Mouse (Mus musculus) embryonic facial prominence, embryonic 14.5 days (tissue): ENCODE results near the gene Mapkapk3. TPM values are rescaled to one million over a fixed set of nuclear protein-coding genes. Genes with fewer than 3 reads are reported as not detected.

Experiments
- ATAC-seq: fragments of 200-750 bp; cut with Nextera tagmentation; 2 replicates; pipeline ENCODE4 v1.8.0; 2017; ENCODE audit warnings: low read depth, moderate number of reproducible peaks, moderate TSS enrichment
- DNase-seq: peaks from one replicate; pipeline ENCODE4 v3.0.0-alpha.2; 2015; ENCODE audit warnings: low spot score
- H3K27ac ChIP-seq: fragments of 300-500 bp; sonication (generic); replicated peaks from 2 replicates; pipeline ENCODE4 v1.5.1; 2014; ENCODE audit warnings: low read depth, mild to moderate bottlenecking, low read length, moderate library complexity
- H3K27me3 ChIP-seq: fragments of 300-500 bp; sonication (generic); replicated peaks from 2 replicates; pipeline ENCODE4 v1.6.1; 2014; ENCODE audit warnings: low read length; ENCODE audit not compliant: control insufficient read depth, insufficient read depth
- H3K36me3 ChIP-seq: fragments of 300-500 bp; sonication (generic); 2 replicates; pipeline ENCODE4 v1.6.1; 2014; ENCODE audit warnings: low read length, mixed read lengths; ENCODE audit not compliant: control insufficient read depth, insufficient read depth
- H3K4me1 ChIP-seq: fragments of 300-500 bp; sonication (generic); 2 replicates; pipeline ENCODE4 v1.6.1; 2014; ENCODE audit warnings: antibody characterized with exemption, low read length; ENCODE audit not compliant: control insufficient read depth, insufficient read depth
- H3K4me2 ChIP-seq: fragments of 300-500 bp; sonication (generic); 2 replicates; pipeline ENCODE4 v1.6.1; 2014; ENCODE audit warnings: low read depth, mild to moderate bottlenecking, low read length, moderate library complexity, mixed read lengths
- H3K4me3 ChIP-seq: fragments of 300-500 bp; sonication (generic); 2 replicates; pipeline ENCODE4 v1.5.1; 2014; ENCODE audit warnings: low read depth, mild to moderate bottlenecking, low read length
- H3K9ac ChIP-seq: fragments of 300-500 bp; sonication (generic); 2 replicates; pipeline ENCODE4 v1.6.1; 2014; ENCODE audit warnings: low read depth, mild to moderate bottlenecking, low read length, moderate library complexity, mixed read lengths
- H3K9me3 ChIP-seq: fragments of 300-500 bp; sonication (generic); 2 replicates; pipeline ENCODE4 v1.6.1; 2016; ENCODE audit warnings: low read length; ENCODE audit not compliant: control insufficient read depth
- WGBS: fragments of 180-500 bp; shearing (Covaris S2); extraction: QIAGEN DNeasy Blood & Tissue Kit; methylation state at CpG from one replicate; pipeline ENCODE4 v1.1.7; 2014; 5-methylcytosine and 5-hydroxymethylcytosine counted together
- polyA plus RNA-seq: library from polyadenylated mRNA; unstranded; fragments of >200 nt; fragmentation: Nextera tagmentation; extraction: Ambion mirVana; gene quantifications from 2 replicates; pipeline ENCODE4 v1.2.1, GENCODE M21; 2014

The Mapkapk3 gene
- polyA plus RNA-seq, 1 experiment from 2014 or later = 10.1 TPM

DNA sequence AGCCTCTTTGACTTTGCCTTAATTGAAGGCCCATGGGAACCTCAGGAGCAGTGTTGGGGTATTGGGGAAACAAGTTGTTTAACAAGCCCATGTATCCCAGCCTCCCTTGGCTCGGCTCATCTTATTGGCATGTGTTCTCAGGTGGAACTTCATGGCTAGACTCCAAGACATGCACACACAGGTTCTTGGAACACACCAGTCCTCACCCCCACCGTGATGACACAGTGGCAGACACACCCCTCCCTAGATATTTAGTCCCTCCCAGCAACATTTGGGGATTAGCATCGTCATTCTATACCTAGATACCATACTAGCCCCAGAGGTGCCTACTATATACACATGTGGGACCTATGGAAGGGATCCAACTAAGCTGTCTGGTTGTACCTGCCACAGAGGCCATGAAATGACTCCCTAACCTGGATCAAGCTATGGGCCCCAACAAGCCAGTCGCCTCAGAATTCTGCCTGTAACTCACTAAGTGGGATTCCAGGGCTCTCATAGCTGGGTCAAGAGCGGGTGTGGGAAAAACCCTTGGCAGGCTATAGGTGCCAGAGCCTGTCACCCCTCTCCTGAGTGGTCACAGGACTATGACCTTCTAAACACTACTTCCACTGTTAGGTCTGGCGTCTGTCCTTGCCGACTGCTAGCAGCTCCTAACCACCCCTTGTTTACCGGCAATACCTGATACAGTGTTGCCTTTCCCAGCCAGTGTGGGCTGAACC is 8.5 kb upstream of the Mapkapk3 start:
- Histone ChIP-seq H3K27ac (no peak overlapping the region), H3K36me3 (peaks cover 26% of the 10 kb centered on the region), H3K9me3 (no peaks in the 10 kb centered on the region), H3K4me1 (0 out of 2 replicates have a peak, but pooled peaks cover 3% of the 10 kb centered on the region), H3K9ac (no peak overlapping the region), H3K4me3 (peak overlapping the region; percentile 57), H3K27me3 (no peaks in the 10 kb centered on the region), H3K4me2 (peak overlapping the region; percentile 76)
- 74% methylated on average over 8 of the region's 8 CpGs for whole genome bisulfite sequencing
- ATAC-seq = no peak
- peak; percentile 71 for DNase-seq

DNA sequence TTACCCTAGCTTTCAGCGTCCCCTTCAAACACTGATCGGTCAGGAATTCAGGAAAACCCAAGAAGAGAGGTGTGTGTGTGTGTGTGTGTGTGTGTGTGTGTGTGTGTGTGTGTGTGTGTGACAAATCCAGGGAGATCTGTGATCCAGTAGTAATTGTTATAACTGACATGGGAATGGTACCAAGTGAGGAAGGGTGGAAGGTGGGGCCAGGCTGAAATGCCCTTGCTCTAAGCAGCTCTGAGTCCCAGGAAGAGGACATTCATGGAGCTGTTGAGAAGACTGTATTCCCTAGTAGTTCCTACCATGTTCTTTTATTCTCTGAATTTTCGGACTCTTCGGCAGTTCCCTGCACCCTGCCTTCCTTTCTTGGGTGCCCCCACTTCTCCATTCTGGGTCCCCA is 8.0 kb upstream of the Mapkapk3 start:
- Histone ChIP-seq H3K4me1 (0 out of 2 replicates have a peak, but pooled peaks cover 3% of the 10 kb centered on the region), H3K4me3 (peak overlapping the region; percentile 57), H3K36me3 (peaks cover 26% of the 10 kb centered on the region), H3K9ac (peak overlapping the region; percentile 71), H3K27me3 (no peaks in the 10 kb centered on the region), H3K4me2 (peak overlapping the region; percentile 76), H3K9me3 (no peaks in the 10 kb centered on the region), H3K27ac (no peak overlapping the region)
- 76% methylated on average over 4 of the region's 4 CpGs for WGBS
- DNase-seq (no peak), ATAC-seq (no peak)

DNA sequence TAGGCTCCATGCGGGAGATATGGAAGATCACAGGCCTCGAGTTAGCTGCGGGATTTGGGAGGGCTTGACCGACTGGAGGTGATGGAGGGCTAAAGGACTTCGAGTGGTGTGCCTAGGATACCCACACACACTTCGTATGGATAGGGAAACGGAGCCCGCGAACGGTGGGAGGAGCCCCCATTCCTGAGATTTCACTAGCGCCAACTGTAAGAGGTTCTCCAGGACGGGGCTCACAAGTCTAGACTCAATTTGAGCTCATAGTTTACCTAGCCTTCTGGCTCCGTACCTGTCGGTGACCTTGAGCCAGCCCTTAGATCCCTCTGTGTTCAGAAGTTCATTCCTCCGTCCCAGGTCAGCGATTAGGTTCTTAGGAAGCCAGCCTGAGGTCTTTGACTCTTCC is 7.4 kb upstream of the Mapkapk3 start:
- 8% methylated on average over 16 of the region's 16 CpGs for WGBS
- Histone ChIP-seq H3K4me3 (peak overlapping the region; percentile 57), H3K4me2 (peak overlapping the region; percentile 76), H3K9me3 (no peaks in the 10 kb centered on the region), H3K4me1 (0 out of 2 replicates have a peak, but pooled peaks cover 3% of the 10 kb centered on the region), H3K27ac (peak overlapping the region; percentile 69), H3K27me3 (no peaks in the 10 kb centered on the region), H3K36me3 (peaks cover 23% of the 10 kb centered on the region), H3K9ac (peak overlapping the region; percentile 71)
- peak; percentile 6; the same call in 1 of the 2 replicates for ATAC-seq
- no peak for DNase-seq

DNA sequence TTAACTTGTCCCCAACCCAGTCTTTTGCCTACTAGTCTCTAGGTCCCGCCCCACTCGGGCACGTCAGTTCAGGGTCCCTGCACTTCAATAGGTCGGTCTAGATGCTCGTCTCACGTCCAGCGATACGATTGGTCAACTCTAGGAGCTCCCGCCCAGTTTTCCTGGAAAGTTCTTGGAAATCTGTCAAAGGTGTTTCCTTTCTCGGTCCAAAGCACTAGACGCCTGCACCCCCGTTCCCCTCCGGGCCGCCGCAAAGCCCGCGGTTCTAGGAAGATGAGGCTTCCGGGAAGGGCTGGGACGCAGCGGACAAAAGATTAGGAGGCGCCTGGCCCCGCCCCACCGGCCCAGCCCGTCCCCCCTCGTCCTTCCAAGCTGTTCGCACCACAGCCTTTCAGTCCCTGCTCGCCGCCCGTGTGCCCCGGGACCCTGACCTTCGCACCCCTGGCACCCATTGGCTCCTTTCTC is 6.9 kb upstream of the Mapkapk3 start:
- H3K27ac ChIP-seq = peak overlapping the region; percentile 69
- peak overlapping the region; percentile 57 for H3K4me3 ChIP-seq
- H3K4me2 ChIP-seq = peak overlapping the region; percentile 76
- peak overlapping the region; percentile 71 for H3K9ac ChIP-seq
- H3K27me3 ChIP-seq = no peaks in the 10 kb centered on the region
- H3K4me1 ChIP-seq = 0 out of 2 replicates have a peak, but pooled peaks cover 3% of the 10 kb centered on the region
- under 1% methylated on average over 30 of the region's 31 CpGs for WGBS
- H3K9me3 ChIP-seq = no peaks in the 10 kb centered on the region
- DNase-seq = peak; percentile 97
- peak; percentile 98 for ATAC-seq
- H3K36me3 ChIP-seq = peaks cover 18% of the 10 kb centered on the region

DNA sequence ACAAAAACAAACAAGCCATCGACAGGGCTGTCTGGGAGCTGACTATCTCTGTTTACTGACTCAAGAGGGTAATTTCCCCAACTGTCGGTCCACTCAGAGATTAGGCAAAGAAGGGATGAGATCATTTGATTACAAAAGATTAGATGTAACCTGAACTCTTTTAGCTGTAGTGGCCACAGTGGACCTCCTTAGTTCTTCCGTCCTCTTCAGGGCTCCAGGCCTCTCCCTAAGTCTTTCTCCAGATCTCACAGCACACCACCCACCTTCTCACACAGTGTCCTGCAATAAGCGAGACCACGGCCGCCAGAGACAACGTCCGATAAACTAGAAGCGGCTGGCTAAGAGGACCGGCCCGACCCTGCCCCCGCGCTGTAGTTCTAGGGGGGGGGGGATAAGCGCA is 6.4 kb upstream of the Mapkapk3 start:
- WGBS = 3% methylated on average over 13 of the region's 14 CpGs
- H3K4me1 ChIP-seq = 0 out of 2 replicates have a peak, but pooled peaks cover 3% of the 10 kb centered on the region
- H3K27me3 ChIP-seq = no peaks in the 10 kb centered on the region
- peak overlapping the region; percentile 57 for H3K4me3 ChIP-seq
- DNase-seq = no peak
- peak; percentile 16 for ATAC-seq
- H3K4me2 ChIP-seq = peak overlapping the region; percentile 76
- H3K27ac ChIP-seq = peak overlapping the region; percentile 57; the same call in 1 of the 2 replicates
- H3K36me3 ChIP-seq = peaks cover 13% of the 10 kb centered on the region
- H3K9me3 ChIP-seq = no peaks in the 10 kb centered on the region
- H3K9ac ChIP-seq = peak overlapping the region; percentile 71; the same call in 1 of the 2 replicates

DNA sequence AAGGTAGTCTGAATTCAATTTTAAA is 6.2 kb upstream of the Mapkapk3 start, which contains the start of gene Cish:
Cish (plus strand) TSS at position 11 of the 25 bp plus-strand sequence.
- no peaks in the 10 kb centered on the region for H3K9me3 ChIP-seq
- ATAC-seq (no peak), DNase-seq (no peak)
- H3K4me3 ChIP-seq = peak within 1 kb of the TSS; percentile 57
- H3K36me3 ChIP-seq = peaks cover 11% of the 10 kb centered on the region
- H3K27ac ChIP-seq = peak within 1 kb of the TSS; percentile 69
- 0 out of 2 replicates have a peak, but pooled peaks cover 3% of the 10 kb centered on the region for H3K4me1 ChIP-seq
- no peaks in the 10 kb centered on the region for H3K27me3 ChIP-seq
- peak within 1 kb of the TSS; percentile 71 for H3K9ac ChIP-seq
- peak within 1 kb of the TSS; percentile 76 for H3K4me2 ChIP-seq

DNA sequence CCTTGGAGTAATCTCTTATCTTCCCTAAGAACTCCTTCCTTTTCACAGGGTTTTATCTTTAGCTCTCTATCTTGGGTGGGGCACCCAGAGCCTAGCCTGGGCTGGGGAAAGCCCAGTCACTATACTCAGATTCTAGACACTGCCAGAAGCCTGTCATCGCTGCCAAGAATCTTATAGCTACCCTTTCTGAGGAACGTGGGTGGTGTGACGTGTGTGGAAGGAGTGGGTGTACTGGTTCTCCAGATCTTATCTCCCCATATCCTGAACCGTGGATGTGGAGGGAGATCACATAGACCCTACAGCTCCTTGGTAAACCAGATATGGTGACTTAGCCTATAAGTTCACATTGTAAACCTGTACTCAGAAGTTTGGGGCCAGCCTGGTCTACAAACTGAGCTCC is 5.9 kb upstream of the Mapkapk3 start:
- Histone ChIP-seq H3K9ac (0 out of 2 replicates have a peak overlapping the region, but pooled peaks have one; percentile 71), H3K4me2 (peak overlapping the region; percentile 76), H3K27me3 (no peaks in the 10 kb centered on the region), H3K4me3 (no peak overlapping the region), H3K36me3 (peaks cover 9% of the 10 kb centered on the region; the same call in 1 of the 2 replicates), H3K9me3 (no peaks in the 10 kb centered on the region), H3K4me1 (0 out of 2 replicates have a peak, but pooled peaks cover 3% of the 10 kb centered on the region), H3K27ac (no peak overlapping the region)
- WGBS = 67% methylated on average over 4 of the region's 4 CpGs
- DNase-seq (no peak), ATAC-seq (no peak)

DNA sequence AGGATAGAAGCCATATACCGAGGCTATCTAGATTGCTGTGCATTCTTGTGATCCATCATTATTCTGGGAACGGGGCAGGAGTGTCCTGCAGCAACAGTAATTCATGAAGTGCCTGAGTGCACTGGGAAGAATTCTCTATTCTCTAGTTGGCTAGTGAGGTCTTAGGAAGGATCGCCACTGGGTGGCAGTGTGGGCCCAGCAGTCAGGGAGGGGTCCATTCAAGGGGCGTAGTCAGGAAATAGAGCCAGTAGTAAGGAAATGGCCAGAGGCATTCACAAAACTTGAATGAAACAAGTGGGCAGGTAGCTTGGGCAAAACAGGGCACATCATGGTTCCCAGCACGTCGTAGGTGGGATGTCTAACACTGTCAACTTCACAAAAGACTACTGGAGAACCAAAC is 4.6 kb upstream of the Mapkapk3 start:
- Histone ChIP-seq H3K9me3 (no peaks in the 10 kb centered on the region), H3K36me3 (no peaks in the 10 kb centered on the region), H3K27me3 (no peaks in the 10 kb centered on the region), H3K4me1 (peaks cover 5% of the 10 kb centered on the region), H3K4me3 (no peak overlapping the region), H3K27ac (no peak overlapping the region), H3K4me2 (no peak overlapping the region), H3K9ac (no peak overlapping the region)
- 6% methylated on average over 6 of the region's 6 CpGs for WGBS
- ATAC-seq = no peak
- DNase-seq = peak; percentile 70

DNA sequence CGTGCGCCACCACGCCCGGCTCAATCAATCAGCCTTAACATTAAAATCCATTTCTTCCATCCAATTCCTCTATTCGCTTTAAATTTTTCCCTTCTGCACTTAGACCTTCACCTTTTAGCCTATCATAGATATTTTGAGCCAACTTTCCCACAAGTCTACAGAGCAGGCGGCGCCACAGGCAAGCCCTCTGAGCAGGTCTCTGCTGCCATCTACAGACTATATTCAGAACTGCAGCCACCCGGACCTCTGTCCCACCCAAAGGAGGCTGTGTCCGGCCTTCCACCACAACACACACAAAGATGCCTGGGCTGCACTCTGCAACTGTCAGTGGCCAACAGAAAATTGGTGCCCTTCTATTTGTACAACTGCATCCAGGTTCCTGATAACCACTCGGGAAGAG is 1.2 kb upstream of the Mapkapk3 start:
- ATAC-seq (peak; percentile 45; the same call in 1 of the 2 replicates), DNase-seq (peak; percentile 77)
- Histone ChIP-seq H3K4me1 (peaks cover 4% of the 10 kb centered on the region), H3K9me3 (no peaks in the 10 kb centered on the region), H3K27ac (no peak overlapping the region), H3K4me2 (no peak overlapping the region), H3K9ac (no peak overlapping the region), H3K27me3 (no peaks in the 10 kb centered on the region), H3K36me3 (no peaks in the 10 kb centered on the region), H3K4me3 (no peak overlapping the region)
- 25% methylated on average over 10 of the region's 10 CpGs for WGBS
